Mouse (Mus musculus) limb, embryonic 14.5 days (tissue): ENCODE measurements around the gene Rab8b. TPM values are rescaled to one million over a fixed set of nuclear protein-coding genes. Genes with fewer than 3 reads are reported as not detected.

ENCODE experiments used
- ATAC-seq: fragments of 200-750 bp; cut with Nextera tagmentation; 2 replicates; pipeline ENCODE4 v1.8.0; 2017; ENCODE audit warnings: low read depth, moderate number of reproducible peaks, moderate TSS enrichment; ENCODE audit not compliant: low FRiP score
- DNase-seq: peaks from one replicate; pipeline ENCODE4 v3.0.0-alpha.2; 2015; ENCODE audit warnings: low spot score
- H3K27ac ChIP-seq: fragments of 300-500 bp; sonication (generic); replicated peaks from 2 replicates; pipeline ENCODE4 v1.5.1; 2014; ENCODE audit warnings: low read depth, mild to moderate bottlenecking, low read length, moderate library complexity, mixed read lengths
- H3K27me3 ChIP-seq: fragments of 300-500 bp; sonication (generic); 2 replicates; pipeline ENCODE4 v1.6.1; 2014; ENCODE audit warnings: low read length, mixed read lengths; ENCODE audit not compliant: control insufficient read depth, insufficient read depth
- H3K36me3 ChIP-seq: fragments of 300-500 bp; sonication (generic); 2 replicates; pipeline ENCODE4 v1.6.1; 2014; ENCODE audit warnings: mild to moderate bottlenecking, low read length, moderate library complexity, mixed read lengths; ENCODE audit not compliant: control insufficient read depth, insufficient read depth
- H3K4me1 ChIP-seq: fragments of 300-500 bp; sonication (generic); 2 replicates; pipeline ENCODE4 v1.6.1; 2014; ENCODE audit warnings: antibody characterized with exemption, low read length, mixed read lengths; ENCODE audit not compliant: control insufficient read depth, insufficient read depth
- H3K4me2 ChIP-seq: fragments of 300-500 bp; sonication (generic); replicated peaks from 2 replicates; pipeline ENCODE4 v1.6.1; 2014; ENCODE audit warnings: low read depth, mild to moderate bottlenecking, low read length, moderate library complexity; ENCODE audit not compliant: severe bottlenecking
- H3K4me3 ChIP-seq: fragments of 300-500 bp; sonication (generic); replicated peaks from 2 replicates; pipeline ENCODE4 v1.5.1; 2014; ENCODE audit warnings: low read length
- H3K9ac ChIP-seq: fragments of 300-500 bp; sonication (generic); 2 replicates; pipeline ENCODE4 v1.6.1; 2014; ENCODE audit warnings: mild to moderate bottlenecking, low read depth, low read length, moderate library complexity; ENCODE audit not compliant: severe bottlenecking
- H3K9me3 ChIP-seq: fragments of 300-500 bp; sonication (generic); 2 replicates; pipeline ENCODE4 v1.6.1; 2016; ENCODE audit warnings: low read length; ENCODE audit not compliant: control insufficient read depth
- POLR2A ChIP-seq: fragments of 200-500 bp; IDR thresholded peaks from 2 replicates; pipeline ENCODE4 v1.8.0; 2012; ENCODE audit warnings: inconsistent platforms, mild to moderate bottlenecking, moderate library complexity, borderline replicate concordance; ENCODE audit not compliant: insufficient read depth, insufficient read length; ENCODE audit errors: extremely low read depth
- WGBS: fragments of 180-500 bp; shearing (Covaris S2); extraction: QIAGEN DNeasy Blood & Tissue Kit; methylation state at CpG from one replicate; pipeline ENCODE4 v1.1.7; 2014; 5-methylcytosine and 5-hydroxymethylcytosine counted together
- polyA plus RNA-seq, 2 experiments: library from polyadenylated mRNA; depleted of rRNA in 1 of 2; stranded (reverse) in 1 of 2; unstranded in 1 of 2; fragments of >200 nt; fragmentation: Nextera tagmentation in 1 of 2; extraction: Ambion mirVana in 1 of 2; gene quantifications; 2 replicates each; pipeline versions ENCODE4 v1.2.1 to v1.2.3; 2012 to 2014

The Rab8b gene
- polyA plus RNA-seq, 2 experiments, result 14.3 to 15.4 TPM

DNA sequence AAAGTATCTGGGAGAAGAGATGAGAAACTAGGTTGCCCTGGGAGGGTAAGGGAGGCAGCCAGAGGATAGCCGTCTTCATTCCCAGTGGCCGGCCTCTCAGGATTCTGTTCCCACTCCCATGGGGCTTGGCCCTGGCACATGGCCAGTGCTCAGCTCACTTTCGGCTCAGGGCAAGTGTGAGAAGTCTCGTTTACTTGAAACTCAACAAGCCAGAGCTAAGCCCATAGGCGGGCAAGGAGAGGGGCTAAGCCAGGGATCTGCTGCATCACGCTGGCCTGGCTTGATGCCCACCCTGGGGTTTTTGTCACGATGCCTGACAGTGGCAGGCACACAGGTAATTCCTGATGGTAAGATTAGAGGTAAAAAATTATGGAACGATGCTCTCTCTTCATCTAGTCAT is 18.0 kb upstream of the Rab8b start:
- TF ChIP-seq POLR2A, result no peak
- 56% methylated on average over 8 of the region's 8 CpGs for WGBS

DNA sequence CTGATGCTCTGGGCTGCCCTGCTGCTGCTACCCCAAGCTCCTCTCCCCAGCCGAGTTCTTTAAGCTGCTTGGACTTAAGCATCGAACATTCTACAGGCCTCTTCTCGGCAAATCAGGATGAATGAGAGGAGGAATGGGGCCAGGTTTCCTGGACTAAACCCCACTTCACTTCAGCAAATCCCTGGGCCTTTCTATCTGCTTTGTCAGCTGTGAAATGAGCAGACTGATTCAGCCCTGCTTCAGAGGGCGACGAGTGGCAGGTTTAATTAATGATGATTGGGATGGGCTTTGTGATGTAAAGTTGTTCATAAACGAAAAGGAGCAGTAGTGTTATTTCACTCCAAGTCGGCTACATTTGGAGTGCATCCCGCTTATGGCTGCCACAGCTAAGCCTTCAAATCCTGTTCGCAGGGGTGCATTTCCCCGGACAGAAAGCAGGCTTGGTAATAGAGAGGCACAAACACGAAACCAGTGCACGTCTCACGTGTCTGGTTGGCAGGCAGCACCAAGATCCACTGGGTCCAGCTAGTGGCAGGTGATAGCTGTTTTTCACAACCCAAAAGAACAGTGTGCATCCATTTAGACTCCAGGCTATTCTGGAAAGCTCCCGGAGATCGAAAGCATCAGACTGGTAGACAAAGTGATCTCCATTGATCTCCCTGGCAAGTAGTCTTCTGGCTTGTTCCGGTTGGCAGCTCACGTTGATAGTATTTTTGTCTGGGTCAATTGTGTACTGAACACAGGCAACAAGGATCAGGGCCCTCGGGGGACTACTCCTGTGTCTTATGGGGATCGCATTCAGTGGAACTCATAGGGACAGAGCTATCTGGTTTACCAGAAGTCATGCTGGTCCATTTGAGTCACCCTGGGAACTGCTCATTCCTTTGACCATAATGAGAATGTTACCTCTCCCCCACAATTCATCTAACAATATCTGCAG is 14.7 kb upstream of the Rab8b start:
- no peak overlapping the region for H3K9ac ChIP-seq
- H3K4me3 ChIP-seq, result no peak overlapping the region
- H3K4me1 ChIP-seq, result no peaks in the 10 kb centered on the region
- DNase-seq (no peak), ATAC-seq (no peak)
- no peaks in the 10 kb centered on the region for H3K9me3 ChIP-seq
- no peak overlapping the region for H3K4me2 ChIP-seq
- no peaks in the 10 kb centered on the region for H3K27me3 ChIP-seq
- H3K36me3 ChIP-seq, result no peaks in the 10 kb centered on the region
- 72% methylated on average over 19 of the region's 19 CpGs for WGBS
- TF ChIP-seq POLR2A, result no peak
- H3K27ac ChIP-seq, result no peak overlapping the region

More for the DNA sequence above, 18.0 kb upstream of the Rab8b start:
- no peaks in the 10 kb centered on the region for H3K4me1 ChIP-seq
- no peak overlapping the region for H3K4me3 ChIP-seq
- no peak overlapping the region for H3K4me2 ChIP-seq
- H3K27me3 ChIP-seq, result no peaks in the 10 kb centered on the region
- no peak overlapping the region for H3K9ac ChIP-seq
- no peak for ATAC-seq
- no peak for DNase-seq
- no peaks in the 10 kb centered on the region for H3K9me3 ChIP-seq
- H3K27ac ChIP-seq, result no peak overlapping the region
- no peaks in the 10 kb centered on the region for H3K36me3 ChIP-seq

DNA sequence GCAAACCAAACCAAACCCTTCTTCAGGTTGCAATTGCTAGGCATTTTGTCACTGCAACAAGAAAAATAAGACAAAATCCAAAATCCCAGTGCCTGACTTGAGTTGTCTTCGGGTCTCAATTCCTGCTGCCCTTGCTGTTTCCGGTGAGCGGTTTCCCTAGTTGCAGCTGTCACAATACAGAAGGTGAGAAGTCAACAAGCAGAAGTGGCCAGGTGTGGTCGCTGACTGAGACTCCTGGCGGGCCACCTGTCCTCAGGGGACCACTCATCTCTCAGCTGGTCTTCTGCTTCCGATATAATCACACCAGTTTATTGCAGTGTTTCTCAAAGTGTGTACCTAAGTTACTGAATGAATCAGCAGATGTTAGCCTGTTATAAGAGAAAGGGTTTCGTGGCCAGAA is 10.9 kb upstream of the Rab8b start:
- TF ChIP-seq POLR2A, result no peak
- H3K4me2 ChIP-seq, result no peak overlapping the region
- DNase-seq, result no peak
- ATAC-seq, result no peak
- 59% methylated on average over 7 of the region's 7 CpGs for whole genome bisulfite sequencing
- no peaks in the 10 kb centered on the region for H3K36me3 ChIP-seq
- H3K4me1 ChIP-seq, result no peaks in the 10 kb centered on the region
- no peak overlapping the region for H3K9ac ChIP-seq
- no peak overlapping the region for H3K27ac ChIP-seq
- no peaks in the 10 kb centered on the region for H3K27me3 ChIP-seq
- H3K4me3 ChIP-seq, result no peak overlapping the region
- H3K9me3 ChIP-seq, result no peaks in the 10 kb centered on the region

DNA sequence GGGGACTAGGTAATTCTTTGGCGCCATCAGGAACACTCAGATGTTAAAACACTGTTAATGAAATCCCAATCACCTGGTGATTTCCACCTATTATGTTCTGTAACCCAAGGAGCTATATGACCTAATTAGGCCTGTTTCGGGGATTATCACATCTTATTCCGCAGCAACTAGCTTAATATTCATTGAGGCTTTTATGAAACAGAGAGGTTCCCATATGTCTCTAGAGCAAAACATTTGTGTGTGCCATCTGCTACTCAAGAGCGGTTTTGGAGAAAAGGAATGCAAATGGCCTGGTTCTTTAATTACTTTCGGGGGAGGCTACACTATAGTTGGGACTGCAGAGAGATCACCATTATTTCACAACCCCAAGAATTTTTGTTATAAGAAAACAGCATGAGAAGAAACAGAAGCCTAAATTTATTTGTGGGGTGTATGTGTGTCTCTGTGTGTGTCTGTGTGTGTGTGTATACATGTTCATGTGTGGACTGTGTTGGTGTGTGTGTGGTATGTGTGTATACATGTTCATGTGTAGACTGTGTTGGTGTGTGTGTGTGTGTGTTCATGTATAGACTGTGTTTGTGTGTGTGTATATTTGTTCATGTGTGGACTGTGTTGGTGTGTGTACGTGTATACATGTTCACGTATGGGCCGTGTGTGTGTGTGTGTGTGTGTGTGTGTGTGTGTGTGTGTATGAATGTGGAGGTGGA is 8.4 kb upstream of the Rab8b start:
- ATAC-seq (no peak), DNase-seq (no peak)
- Histone ChIP-seq H3K27me3 (no peaks in the 10 kb centered on the region), H3K4me3 (no peak overlapping the region), H3K9me3 (no peaks in the 10 kb centered on the region), H3K9ac (no peak overlapping the region), H3K4me2 (no peak overlapping the region), H3K36me3 (no peaks in the 10 kb centered on the region), H3K27ac (no peak overlapping the region), H3K4me1 (no peaks in the 10 kb centered on the region)
- no peak for TF ChIP-seq POLR2A
- 81% methylated on average over 8 of the region's 8 CpGs for WGBS

DNA sequence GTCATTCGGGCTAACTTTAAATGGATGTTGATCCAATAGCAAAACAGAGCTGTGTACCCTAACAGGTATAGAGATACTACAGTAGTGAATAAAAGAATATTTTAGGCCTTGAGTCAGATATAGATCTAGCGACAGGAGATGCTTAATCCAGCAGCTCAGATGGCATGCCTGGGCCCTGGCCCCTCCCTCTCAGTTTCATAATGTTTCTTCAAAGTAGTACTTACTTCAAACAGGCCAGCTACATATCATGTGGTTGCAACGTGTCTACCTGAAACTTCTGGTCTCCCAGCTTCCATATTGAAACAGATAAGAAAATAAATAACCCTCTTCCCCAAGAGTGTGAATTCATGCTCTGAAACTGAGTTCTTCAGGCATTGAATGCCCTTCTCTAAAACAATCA is 6.4 kb upstream of the Rab8b start:
- Histone ChIP-seq H3K4me2 (no peak overlapping the region), H3K9me3 (no peaks in the 10 kb centered on the region), H3K27me3 (no peaks in the 10 kb centered on the region), H3K27ac (no peak overlapping the region), H3K36me3 (no peaks in the 10 kb centered on the region), H3K9ac (no peak overlapping the region), H3K4me1 (no peaks in the 10 kb centered on the region), H3K4me3 (no peak overlapping the region)
- ATAC-seq (no peak), DNase-seq (no peak)
- no peak for TF ChIP-seq POLR2A
- WGBS, result 74% methylated on average over 3 of the region's 3 CpGs
